Mouse (Mus musculus) ZHBTc4 (cell line): Measurements from ENCODE around the gene Scand1.

Source experiments
- DNase-seq: peaks from one replicate; pipeline ENCODE4 v3.0.0-alpha.2; 2011; ENCODE audit warnings: low read depth, low spot score

Scand1 gene

GRCm38 (mm10) chr2:156312297-156312897 lies at the start of gene Scand1, which contains the start of gene Cnbd2:
Gene Scand1, minus strand, starts transcription at chr2:156312704.
Gene Cnbd2, plus strand, starts transcription at chr2:156312299.
- DNase-seq = peak; percentile 81

DNA sequence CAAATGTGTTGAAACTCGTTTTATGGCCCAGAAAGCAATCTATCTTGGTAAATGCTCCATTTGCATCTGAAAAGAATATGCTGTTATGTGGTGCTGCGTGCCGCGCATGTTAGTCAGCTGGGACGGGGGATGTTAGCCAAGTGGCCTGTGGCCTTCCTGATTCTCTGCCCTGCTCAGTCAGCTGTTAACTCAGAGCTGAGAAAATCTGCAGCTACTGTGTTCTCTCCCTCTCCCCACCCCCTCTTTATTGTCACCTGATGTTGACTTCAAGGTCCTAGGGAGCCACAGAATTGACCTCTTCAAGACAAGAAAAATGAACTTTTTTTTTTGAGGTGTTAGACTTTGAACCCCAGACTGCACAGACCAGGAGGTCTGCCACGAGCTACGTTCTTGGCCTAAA lies 43.5 kb upstream of the Scand1 start:
- no peak for DNase-seq

DNA sequence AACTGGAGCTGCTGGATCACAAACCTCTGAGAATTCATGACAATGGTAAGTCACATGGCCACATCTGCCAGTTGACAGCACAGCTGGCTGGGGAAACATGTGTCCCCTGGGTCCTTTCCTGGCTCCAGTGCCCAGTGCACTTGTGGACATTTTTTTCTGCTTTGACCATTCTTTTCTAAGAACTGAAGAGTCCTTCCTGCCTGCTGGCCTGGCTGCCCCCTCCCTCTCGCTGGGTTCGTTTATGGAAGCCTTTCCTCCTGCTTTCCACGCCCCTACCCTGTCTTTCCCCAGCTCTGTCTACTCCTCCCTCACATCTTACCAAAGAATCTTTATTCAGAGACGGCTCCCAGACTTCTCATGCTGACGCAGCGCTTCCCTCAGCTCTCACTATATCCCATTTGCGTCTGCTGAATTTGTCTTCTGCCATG lies 40.8 kb upstream of the Scand1 start:
- no peak for DNase-seq

DNA sequence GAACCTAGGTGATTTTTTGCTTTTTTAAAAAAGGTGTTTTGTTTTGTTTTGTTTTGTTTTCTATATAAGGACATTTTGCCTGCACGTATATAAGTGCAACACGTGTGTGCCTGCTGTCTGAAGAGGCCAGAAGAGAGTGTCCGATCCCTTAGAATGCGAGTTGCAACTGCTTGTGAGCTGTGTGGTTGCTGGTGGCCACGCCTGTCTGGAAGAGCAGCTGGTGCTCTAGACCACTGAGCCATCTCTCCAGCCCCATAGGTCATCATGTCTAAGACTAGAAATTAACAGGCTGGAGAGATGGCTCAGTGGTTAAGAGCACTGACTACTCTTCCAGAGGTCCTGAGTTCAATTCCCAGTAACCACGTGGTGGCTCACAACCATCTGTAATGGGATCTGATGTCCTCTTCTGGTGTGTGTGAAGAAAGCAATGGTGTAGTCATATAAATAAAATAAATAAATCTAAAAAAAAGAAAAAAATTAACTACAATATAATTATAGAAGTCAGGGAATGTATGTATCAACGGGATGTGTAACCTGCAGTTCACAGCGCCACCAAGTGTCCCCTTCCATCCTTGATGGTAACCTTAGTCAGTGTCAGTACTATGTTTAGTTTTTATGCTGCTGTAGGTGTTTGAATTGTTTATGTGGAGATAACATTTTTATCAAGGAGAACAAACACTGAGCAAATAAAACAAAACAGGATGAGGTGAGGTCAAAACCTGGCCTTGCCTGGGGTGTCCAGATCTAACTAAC lies 40.1 kb upstream of the Scand1 start:
- no peak for DNase-seq

GRCm38 (mm10) chr2:156351243-156351642 lies 38.7 kb upstream of the Scand1 start:
- peak; percentile 87 for DNase-seq

DNA sequence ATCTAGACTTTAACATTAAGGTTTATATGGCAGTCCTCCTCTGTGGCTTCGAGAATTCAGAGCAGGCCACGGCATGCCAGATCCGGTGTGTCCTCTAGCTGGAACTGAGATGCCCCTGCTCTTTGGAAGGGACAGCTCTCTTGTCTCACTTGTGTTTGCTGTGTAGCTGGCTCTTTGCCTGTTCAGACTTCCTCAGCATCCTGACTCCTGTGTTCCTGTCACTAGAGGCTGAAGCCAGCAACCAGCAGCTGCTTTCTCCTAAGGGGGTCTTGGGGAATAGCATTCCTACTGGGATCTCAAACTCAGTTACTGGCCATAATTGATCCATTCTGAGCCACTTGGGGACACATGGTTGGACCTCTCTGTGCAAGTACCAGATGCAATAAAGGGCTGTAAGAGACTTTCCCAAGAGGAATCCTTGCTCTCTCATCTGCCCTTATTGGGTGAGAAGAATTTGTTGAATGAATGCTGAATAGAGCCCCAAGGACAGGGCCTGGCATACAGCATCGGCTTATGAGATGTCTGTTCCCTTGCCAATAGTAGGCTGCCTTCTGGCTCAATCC lies 36.9 kb upstream of the Scand1 start:
- no peak for DNase-seq

DNA sequence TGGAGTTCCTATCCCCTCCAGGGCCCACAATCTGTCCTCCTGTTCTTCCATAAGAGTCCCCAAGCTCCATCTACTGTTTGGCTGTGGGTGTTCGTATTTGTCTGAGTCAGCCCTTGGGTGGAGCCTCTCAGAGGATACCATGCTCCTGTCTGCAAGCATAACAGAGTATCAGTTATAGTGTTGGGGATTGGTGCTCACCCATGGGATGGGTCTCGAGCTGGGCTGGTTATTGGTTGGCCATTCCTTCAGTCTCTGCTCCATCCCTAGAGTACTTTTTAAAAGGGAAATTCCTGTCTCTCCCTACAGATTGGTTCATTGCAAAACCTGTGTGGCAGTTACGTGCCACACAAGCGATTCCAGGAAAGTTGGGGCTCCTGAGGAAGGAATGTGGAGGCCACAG lies 36.3 kb upstream of the Scand1 start:
- no peak for DNase-seq

DNA sequence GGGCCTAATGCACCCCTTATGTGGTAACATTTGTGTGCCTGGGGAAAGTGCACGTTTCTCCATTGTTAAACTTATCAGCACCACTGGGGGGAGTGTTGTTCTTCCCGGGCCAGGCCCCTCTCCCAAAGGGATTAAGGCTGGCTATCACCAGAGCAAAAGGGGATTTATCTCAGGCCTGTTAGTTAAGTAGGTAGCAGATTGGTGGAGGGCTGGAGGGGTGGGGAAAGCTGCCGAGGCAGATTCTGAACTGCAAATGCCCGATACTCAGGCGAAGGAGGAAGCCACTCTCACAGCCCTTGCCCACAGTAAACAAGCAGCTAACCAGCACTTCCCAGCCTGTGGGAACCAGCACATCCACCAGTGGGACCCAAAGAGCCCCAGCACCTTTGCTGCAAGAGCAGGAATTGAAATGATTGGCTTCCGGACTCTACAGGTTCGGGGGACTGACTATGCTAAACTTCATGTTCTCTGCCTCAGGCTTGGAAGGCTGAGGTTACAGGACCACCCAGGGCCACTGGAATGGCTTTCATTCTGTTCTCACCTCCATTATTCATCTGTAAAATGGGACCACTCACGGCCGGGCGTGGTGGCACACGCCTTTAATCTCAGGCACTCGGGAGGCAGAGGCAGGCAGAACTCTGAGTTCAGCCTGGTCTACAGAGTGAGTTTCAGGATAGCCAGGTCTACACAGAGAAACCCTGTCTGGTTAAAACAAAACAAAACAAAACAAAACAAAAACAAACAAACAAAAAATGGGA lies 32.5 kb upstream of the Scand1 start:
- peak; percentile 90 for DNase-seq

DNA sequence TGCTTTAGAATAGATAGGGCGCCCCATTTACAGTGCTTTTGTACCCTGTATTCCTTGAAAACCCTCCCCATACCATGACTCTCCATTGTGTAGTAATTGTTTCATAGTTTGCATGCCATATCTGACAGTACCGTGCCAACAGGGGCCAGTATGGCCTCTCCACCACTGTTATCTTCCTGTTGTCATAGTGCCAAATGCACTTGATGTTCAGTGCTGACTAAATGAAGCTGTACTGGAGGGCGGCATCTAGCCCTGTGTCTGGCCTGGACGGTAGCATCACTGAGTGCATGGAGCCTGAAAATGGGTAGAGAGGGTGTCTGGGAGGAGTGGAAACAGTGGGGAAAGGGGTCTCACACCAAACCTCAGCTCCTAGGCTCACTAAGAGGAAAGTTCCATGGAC lies 27.6 kb upstream of the Scand1 start:
- DNase-seq = no peak

DNA sequence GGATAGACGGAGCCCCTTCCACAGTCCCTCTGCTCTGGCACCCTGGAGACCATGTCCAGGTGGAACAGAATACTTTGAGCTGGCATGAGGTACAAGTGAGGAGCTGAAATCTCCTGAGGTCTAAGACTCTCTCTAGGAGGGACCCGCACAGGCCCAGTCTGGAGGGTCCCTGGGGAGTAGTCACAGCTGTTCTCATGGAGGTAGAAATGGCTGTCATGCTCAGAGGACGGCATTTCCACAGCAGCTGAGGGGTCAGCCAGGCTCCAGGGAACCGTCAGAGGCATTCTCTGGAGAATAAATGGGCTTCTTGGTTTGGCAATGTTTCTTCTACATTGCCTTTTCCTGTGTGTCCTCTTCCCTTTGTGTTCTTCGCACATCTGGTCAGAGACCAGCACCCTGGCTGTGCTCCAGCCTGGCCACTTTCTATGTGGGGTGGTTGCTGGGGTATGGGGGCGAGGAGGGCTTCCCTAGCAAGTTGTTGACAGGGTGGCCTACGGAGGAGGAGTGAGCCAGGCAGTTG lies 19.0 kb upstream of the Scand1 start:
- no peak for DNase-seq

DNA sequence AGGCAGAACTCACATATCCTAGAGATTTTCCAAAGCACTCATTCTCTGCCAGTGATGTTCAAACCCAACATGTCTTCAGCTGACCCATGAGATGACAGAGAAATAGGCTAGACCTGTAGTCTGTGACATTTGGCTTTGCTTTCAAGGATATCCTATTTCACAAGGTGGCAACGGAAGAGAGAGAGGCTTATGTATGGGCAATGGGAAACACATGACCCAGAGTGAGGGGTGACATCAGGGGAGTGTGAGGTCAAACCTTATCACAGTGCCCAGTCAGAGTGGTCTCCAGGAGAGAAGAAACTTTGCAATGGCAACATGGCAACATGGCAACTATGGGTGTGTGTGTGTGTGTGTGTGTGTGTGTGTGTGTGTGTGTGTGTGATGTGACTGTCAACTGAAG lies 18.2 kb upstream of the Scand1 start:
- DNase-seq = no peak

DNA sequence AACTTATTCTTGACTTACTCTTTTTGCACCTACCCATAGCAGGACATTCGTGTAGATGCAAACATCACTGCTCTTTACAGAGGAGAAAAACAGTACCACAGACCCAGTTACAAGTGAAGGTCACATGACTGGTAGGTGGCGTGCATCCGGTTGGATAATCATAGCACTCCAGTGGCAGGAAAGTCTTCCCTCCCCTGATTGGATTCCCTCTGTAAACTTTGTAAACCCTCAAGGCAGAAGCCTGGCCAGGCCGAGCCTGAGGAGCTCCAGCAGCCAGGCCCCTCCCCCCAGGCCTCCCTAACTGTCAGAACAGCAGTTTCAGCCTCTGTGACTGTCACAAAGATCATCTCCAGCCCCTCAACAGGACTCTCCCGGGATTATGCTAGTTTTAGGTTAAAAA lies 12.2 kb upstream of the Scand1 start:
- DNase-seq = no peak

- DNase-seq = no peak
Observed at GRCm38 (mm10) chr2:156324116-156324588, 11.6 kb upstream of the Scand1 start.

DNA sequence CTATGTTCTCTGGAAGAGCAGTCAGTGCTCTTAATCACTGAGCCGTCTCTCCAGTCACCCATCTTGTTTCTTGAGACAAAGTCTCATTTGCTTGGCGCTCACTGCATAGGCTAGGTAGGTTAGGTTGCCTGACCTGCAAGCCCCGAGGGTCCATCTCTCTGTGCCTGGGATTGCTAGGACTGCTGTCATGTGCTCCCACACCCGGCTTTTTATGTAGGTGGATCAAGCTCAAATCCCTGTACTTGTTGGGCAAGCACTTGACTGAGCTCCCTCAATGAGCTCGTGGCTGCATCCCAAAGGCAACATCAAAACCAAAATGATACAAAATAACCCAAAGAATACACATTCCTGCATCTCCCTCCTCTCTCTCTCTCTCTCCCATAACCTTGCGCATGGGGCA lies 9.0 kb upstream of the Scand1 start:
- no peak for DNase-seq

DNA sequence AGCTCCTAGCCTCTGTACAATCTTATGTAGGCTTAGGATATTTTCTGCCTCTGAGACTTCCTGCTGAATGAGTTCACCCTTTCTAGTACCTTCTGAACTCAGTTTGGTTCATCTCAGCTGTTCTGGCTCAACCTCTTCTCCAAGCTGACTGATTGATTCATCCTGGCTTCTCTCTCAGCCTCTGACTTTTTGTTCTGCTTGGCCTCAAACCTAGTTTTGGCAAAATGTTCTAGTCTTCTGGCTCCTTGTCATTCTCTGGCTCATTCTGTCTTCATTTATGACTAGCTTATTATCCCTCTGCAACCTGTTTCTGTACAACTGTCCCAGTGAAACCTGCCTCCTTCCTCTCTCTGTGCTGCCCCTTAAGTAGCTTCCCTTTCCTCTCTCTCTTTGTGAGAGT lies 6.0 kb upstream of the Scand1 start:
- DNase-seq = no peak

DNA sequence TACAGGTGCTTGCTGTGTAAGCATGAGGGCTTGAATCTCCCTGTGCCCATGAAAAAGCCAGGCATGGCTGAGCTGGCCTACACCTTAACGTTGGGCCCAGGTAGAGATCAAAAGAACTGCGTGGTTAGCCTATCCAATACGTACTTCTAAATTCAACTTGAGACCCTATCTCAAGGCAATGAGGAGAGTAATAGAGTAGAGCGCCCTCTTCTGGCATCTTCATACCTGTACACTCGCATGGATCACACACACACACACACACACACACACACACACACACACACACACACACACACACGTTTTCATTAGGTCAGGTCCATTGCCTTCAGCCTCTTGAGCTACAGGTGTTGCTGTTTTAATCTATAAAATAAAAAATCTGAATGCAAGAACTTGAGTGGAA lies 2.3 kb upstream of the Scand1 start:
- peak; percentile 57 for DNase-seq

DNA sequence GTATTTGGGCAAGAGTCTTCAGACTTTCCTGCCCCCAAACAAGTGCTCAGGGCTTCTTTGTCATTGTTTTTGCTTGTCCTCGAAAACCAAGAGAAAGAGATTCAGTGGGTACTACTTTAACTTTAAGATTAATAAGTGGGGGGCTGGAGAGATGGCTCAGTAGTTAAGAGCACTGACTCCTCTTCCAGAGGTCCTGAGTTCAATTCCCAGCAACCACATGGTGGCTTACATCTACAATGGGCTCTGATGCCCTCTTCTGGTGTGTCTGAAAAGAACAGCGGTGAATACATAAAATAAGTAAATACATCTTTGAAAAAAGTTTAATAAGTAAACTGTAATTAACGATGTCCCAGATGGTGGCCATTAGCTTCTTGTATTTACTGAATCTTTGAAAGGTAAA lies 649 bp upstream of the Scand1 start:
- no peak for DNase-seq

GRCm38 (mm10) chr2:156311841-156312291 lies 638 bp downstream of the Scand1 start:
- DNase-seq = peak; percentile 64

DNA sequence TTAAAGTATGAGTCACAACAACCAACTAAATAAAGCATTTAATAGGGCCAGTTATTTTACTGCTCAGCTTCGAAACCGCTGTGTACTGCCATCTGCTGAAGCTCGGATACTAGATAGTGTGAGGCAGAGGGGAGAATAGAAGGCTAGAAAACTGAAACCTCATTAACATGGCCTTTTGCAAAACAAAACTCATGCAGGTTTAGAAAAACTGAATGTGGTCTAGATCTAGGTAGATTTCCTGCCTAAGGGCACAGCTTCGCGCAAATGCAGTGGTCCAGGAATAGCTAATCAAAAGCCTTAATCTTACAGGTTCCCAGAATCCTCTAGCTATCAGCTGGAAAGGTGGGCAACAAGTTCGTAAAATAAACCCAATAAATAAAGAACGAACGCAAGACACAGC lies 1.1 kb downstream of the Scand1 start:
- no peak for DNase-seq

GRCm38 (mm10) chr2:156310945-156311344 lies 1.6 kb downstream of the Scand1 start:
- no peak for DNase-seq

- no peak for DNase-seq
Observed at GRCm38 (mm10) chr2:156310455-156310854, 2.0 kb downstream of the Scand1 start.

GRCm38 (mm10) chr2:156309948-156310347 lies 2.6 kb downstream of the Scand1 start:
- no peak for DNase-seq
